Mouse (Mus musculus) spleen, postnatal 14 days (tissue): Measurements from ENCODE around the gene Nup155.
"Not testable (repeated sequence)": the region's sequence is repeated elsewhere in the genome, so short reads cannot be mapped to it uniquely, and the experiment has no call there.

Experiments
- DNase-seq, 2 experiments: peaks; one replicate each; pipeline ENCODE4 v3.0.0; 2021 to 2022; ENCODE audit warnings: low spot score in 2 of 2

Gene Nup155

DNA sequence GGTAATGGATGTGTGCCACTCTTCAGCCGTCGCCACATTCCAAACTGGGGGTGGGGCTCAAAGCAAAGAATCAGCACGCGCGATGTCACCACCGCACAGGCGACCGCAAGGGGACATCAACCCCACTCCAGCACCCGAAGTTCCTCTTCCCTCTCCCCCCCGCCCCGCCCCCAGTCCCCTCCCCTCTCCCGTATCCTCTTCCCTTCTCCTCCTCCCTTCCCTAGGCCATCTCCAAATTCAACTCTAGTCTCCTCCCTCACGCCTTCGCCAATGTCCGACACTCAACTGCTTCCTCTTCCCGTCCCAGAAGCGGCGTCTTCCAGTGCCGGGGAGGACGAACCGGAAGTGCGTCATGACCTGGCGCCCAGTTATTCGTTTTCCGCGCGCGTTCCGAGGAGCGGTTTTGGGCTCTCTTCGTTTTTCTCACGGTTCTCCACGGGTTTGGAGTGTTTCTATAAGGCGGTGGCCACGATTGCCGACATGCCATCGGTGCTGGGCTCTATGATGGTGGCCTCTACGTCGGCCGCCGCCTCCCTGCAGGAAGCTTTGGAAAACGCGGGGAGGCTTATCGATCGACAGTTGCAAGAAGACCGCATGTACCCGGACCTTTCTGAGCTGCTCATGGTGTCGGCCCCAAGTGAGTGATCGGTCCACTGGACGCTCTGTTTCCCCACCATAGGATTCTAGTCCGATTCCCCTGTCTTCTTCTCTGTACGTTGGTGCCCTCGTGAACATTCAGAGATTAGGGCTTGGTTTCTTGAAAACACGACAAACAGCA lies at the start of gene Nup155:
Gene Nup155, plus strand, starts transcription at position 308 of the 778 bp plus-strand sequence.
- DNase-seq = peak; percentile 71 to 84

DNA sequence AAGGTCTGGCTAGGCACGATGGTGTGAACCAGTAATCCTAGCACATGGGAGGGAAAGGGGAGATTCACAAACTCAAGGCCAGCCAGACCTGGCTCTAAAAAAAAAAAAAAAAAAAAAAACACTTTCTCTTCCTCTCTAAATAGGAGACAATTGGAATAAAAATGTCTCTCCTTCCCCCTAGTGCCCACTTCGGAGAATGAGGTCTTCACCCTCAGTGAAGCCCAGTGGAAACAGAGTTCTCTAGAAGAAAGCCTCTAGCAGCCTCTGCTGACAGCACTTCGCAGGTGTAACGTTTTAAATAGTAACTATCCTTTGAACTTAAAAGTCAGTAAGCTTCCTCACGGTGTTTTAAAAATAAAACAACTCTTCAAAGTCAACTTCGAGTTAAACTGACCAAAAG lies 43.9 kb upstream of the Nup155 start:
- no peak for DNase-seq

DNA sequence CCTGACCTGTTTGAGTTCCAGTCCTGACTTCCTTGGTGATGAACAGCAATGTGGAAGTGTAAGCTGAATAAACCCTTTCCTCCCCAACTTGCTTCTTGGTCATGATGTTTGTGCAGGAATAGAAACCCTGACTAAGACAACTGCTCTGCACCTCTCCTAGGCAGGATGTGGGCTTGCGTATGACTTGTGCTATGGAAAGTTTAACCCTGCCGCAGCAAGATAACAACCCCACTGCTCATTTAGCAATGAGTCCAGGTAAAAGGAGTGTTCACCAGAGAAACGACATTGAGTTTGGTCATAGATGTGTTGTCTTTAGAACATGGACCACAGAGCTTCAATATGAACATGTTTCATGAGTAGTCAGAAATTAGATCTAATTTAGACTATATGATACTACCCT lies 35.9 kb upstream of the Nup155 start:
- not testable (repeated sequence) for DNase-seq

DNA sequence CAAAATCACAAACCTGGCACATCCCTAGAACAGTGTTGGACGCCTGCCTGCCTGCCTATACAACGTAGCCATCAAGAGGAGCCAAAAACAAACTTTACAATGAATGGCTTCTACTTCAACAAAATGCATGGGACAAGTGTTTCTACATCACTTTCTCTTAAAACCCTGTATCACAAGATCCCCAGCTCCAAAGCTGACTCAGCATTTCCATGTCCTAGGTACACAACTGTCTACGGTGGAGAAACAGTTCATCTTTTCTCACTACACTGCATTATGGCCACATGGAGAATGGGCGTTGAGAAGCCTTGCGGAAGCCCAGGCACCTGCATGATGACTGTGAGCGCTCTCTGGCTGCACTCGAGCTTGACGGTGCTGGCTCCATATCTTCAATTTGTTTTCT lies 26.9 kb upstream of the Nup155 start:
- no peak for DNase-seq

DNA sequence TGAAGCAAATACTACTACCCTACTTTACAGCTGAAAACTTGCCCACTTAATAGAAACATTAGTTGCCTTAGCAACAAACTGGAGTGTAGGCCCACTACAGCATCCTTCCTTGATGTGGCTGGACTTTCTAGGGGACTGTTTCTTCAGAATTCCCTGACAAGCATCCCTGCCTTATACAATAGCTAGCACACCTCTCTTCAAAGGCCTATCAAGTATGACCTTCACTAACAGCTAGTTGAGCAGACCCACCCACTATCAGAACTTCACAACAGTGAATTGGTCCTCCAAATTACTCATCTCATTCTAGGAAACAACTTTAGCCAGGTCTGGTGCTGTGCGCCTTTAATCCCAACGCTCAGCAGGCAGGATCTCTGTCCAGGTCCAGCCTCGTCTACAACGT lies 21.8 kb upstream of the Nup155 start:
- DNase-seq = no peak

DNA sequence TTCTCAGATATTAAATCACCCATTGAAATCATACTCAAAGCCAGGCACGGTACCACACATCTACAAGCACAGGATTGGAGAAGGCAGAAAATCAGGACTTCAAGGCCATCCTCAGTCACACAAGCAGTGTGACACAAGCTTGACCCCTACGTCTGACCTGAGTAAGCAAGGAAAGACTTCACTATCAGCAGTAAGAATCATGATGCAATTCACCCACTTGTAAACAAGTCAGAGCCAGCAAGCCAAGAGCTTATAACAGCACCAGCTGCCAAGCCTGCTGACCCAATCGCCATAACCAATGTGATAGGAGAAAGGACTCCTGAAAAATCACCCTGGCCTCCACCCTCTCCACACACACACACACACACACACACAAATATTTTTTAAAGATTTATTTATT lies 20.4 kb upstream of the Nup155 start:
- DNase-seq = no peak

DNA sequence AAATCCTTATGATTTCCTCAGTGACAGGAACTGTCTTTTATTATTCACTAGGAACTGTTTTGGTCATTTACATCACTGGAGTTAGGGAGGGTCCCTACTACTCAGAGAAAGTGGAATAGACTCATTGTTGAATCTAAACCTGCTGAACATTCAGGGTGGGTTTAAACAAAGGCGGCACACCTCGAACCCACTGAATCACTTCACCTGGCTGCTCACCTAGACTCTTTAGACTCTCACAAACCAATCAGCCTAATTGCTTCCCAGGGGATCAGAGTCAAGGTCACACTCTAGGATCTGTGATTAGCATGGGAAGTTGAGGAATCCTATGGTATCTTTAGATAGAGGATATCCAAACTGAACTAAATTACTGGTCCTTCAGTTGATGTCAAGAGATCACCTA lies 18.4 kb upstream of the Nup155 start:
- DNase-seq = no peak

DNA sequence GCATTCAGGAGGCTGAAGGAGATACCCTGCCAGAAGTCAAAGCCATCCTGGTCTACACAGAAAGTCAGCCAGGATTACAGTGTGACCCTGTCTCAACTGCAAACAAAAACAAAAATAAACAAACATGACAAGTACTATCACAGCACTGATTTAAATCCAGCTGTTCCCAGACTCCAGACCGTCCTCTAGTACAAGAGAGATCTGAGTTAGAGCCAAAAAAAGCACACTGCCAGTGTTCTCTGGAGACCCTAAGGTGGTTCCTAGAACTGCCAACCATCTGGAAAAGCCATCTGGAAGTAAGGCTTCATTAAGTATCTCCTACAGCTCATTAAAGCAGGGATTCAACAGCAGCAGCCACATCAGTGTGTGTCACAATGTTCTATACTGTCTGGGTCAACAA lies 16.4 kb upstream of the Nup155 start:
- not testable (repeated sequence) for DNase-seq

DNA sequence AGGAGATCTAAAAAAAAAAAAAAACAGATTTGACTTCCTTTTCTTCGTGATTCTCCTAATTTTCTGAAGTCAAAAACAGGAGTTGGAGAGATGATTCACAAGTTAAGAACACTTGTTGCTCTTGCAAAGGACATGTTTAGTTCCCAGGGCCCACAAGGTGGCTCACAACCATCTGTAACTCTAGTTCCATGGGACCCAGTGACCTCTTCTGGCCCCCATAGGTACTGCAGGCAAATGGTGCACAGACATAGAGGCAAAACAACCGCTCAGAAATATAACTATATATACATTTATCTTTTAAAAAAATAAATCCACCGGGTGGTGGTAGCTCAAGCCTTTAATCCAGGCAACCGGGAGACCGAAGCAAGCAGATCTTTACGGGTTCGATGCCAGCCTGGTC lies 11.2 kb upstream of the Nup155 start:
- peak; percentile 60 to 78 for DNase-seq

DNA sequence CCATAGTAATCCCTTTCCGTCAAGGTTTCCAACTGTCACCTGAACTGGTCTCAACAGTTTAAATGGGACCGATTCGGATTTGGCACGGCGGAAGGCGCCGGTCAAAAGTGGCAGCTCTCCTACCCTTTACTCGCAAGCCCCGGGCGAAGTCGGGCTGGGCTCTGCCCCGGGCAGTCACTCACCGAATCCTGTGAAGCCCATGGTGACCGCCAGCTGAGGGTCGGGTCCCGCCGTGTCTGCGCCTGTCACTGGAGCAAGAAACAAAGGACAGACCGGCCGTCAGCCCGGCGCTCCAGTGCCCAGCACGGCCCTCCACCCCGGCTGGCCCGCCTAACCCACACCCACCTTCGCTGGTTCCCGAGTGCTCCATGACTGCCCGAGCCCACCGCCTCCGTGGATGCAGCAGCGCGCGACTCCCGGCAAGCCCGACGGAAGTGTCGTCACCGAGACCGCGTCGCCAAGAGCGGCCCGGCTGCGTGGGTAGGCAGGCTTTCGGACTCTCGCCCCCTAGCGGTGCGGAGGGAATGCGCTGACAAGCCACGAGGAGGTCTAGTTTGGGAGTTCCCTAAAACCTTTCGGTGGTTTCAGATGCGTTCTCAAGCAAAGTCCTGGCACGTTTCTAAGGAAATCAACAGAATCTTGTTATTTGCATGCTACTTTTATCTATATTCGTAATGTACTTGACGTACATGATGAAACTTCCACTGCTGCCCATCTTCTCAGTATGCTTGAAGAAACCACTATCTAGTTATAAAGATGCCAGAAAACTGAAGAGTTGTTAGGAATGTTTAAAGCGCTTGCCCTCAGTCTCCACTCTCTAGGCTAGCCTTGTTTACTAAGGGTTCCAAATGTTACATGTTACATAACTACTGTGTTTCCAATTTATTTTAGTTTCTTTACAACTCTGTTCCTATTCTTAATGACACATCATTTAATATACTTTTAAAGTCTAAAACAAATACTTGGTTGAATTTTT lies 10.0 kb upstream of the Nup155 start, which contains the start of gene Wdr70:
Gene Wdr70, minus strand, starts transcription at position 436 of the 976 bp plus-strand sequence.
- peak; percentile 96 to 99 for DNase-seq

DNA sequence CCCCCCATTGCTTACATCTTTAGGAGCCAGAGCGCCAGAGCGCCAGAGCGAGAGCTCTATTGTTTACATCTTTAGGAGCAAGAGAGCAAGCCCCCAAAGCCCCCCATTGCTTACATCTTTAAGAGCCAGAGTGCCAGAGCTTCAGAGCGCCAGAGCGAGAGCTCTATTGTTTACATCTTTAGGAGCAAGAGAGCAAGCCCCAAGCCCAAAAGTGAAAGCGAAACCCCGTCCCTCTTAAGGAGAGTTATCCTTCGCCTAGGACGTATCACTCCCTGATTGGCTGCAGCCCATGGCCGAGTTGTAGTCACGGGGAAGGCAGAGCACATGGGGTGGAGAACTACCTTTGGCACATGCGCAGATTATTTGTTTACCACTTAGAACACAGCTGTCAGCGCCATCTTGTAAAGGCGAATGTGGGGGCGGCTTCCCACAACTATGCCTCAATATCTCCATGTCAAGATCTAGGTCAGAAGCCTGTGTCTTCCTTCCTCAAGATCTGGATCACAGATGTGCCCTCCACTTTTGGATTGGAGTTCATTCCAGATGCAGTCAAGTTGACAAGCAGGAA lies 7.0 kb upstream of the Nup155 start:
- not testable (repeated sequence) for DNase-seq

DNA sequence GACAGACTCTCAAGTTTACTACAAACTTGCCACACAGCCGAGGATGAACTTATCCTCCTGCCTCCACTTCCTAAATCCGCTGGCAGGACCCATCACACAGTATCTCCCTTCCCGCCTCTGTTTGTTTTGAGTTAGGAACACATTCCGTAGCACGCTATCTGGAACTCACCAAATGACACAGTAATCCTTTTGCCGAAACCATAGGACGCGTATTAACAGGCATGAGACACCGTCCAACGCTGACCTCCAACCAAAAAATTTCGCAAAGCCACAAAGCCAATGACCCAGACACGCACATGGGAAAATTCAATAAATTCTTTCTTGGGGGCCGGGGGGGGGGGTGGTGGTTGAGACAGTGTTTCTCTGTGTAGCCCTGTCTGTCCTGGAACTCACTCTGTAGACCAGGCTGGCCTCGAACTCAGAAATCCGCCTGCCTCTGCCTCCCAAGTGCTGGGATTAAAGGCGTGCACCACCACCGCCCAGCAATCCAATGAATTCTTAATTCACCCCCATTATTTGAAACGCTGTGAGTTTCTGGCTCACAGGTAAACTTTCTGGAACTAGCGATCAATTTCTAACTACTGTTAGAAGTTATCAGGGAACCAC lies 610 bp upstream of the Nup155 start:
- DNase-seq = no peak

DNA sequence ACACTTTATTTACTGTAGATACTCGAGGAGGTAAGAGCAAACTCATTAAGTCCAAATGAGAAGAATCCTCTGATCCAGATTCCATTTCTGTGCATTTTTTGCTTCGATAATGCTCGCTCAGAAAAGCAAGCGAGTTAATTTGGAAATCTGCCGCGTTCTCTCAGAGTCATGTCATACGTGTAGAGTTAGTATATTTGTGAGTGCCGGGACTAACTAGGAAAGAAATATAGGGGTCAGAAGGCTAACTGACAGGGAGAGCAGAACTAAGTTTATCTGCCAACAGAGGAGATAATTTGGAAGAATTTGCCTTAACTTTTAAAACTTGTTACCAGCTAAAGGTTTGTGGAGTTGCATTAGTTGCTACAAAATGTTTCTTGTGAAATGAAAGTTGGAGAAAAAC lies 709 bp downstream of the Nup155 start:
- no peak for DNase-seq

DNA sequence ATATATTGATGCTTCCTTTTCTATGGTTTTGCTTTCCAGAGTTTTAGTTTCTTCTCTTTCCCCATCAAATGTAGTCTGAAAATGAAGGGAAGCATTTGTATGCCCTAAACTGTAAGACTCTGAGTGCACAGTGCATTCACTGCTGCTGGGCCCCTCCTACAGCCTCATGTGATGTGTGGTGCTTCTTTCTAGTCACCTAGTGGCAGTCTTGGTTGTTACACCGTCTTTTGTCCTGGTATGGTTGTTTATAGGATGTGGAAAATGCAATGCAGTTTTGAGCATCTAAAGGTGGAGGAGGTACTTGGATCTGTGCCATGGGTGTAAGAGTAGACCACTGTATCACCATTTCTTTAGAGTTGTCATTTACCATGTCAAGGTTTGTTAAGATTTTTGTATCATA lies 20.2 kb downstream of the Nup155 start:
- no peak for DNase-seq

DNA sequence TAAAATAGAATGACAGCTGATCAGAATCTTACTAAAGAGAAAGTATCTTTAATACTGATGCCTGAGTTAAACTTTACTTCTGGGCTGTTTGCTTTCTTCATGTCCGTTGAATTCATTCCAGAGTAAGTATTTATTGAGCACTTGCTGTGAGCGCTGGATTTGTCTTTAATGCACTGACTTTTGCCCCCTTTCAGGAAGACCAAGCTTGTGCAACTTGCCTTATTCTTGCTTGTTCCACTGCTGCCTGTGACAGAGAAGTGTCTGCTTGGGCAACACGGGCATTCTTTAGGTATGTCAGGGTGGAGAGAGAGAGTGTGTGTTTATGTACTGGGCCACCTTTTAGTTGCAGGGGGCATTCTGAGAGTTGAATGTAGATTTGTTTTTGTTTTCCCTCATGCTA lies 22.2 kb downstream of the Nup155 start:
- DNase-seq = no peak

DNA sequence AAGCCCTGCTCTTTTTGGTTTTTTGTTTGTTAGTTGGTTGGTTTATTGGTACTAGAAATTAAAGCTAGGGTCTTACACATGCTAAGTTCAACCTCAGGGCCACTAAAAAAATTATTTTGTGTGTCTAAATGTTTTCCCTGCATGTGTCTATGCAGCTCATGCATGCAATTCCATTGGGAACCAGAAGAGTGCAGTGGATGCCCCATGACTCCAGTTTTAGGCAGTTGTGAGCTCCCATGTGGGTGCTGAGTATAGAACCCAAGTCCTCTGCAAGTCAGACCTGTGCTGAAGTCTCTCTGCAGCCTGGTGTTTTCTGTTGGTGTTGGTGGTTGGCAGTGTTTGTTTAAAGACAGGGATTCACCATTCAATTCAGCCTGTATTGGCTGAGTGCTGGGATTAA lies 22.7 kb downstream of the Nup155 start:
- no peak for DNase-seq

DNA sequence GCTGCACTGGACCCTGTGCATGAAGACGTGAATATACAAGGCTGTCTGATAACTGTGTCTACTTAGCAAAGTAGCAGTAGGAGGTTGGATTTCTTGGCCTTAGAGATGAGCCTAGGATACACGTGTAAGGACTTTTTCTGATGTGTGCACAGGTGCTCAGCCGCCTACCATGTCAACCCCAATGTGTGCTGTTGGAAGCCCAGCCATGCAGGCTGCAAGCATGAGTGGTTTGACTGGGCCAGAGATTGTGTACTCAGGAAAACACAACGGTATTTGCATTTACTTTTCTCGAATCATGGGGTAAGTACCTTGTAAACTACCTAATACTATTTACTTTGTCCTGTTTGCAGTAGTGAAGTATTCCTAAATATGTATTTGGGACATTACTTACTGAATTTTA lies 26.5 kb downstream of the Nup155 start:
- no peak for DNase-seq

DNA sequence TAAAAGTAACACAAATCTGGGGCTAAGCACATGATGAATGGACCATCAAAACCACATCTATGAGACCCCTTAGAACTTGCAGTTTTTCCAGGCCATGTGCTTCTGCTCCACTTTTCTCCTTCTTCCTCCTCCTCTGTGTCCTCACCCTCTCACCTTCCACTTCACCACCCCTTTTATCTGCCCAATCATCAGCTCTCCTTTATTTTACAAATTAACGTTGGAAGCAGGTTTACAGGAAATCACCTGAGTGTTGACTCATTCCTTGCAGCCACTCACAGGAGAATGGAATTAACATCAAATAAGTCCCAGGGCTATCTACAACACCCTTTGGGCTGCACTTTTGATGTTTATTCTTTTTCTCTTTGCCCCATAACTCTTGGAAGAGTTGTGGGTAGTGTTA lies 52.8 kb downstream of the Nup155 start:
- no peak for DNase-seq

DNA sequence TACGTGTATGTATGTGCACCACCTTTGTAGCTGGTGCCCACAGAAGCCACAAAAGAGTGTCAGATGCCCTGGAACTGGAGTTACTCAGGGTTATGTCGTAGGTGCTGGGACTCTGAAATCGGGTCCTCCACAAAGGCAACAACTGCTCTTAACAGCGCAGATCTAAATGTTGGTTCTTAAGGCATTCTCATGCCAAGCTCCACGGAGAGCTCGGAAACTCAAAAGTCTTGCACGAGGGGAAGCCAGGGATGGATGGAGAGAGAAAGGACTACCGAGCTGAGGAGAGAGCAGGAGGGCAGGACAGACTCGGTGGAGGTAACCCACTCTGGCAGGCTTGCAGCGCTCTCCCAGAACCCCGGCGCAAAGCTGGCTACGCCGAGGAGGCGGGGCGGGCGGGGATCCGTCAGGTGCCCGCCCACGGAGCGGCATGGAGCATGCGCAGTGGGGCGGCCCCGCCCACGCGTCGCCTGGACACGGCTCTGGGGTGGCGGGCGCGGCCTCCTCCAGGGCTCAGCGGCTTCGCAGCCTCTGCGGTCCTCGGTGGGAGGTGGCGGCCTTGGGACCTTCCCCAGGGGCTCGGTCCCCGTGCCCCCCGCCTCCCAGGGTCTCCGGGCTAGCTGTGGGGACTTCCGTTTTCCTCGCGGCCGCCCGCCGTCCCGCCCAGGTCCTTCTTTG lies 59.7 kb downstream of the Nup155 start, which contains the start of gene Cplane1:
Gene Cplane1, plus strand, starts transcription at position 516 of the 675 bp plus-strand sequence.
- peak; percentile 89 to 91 for DNase-seq

DNA sequence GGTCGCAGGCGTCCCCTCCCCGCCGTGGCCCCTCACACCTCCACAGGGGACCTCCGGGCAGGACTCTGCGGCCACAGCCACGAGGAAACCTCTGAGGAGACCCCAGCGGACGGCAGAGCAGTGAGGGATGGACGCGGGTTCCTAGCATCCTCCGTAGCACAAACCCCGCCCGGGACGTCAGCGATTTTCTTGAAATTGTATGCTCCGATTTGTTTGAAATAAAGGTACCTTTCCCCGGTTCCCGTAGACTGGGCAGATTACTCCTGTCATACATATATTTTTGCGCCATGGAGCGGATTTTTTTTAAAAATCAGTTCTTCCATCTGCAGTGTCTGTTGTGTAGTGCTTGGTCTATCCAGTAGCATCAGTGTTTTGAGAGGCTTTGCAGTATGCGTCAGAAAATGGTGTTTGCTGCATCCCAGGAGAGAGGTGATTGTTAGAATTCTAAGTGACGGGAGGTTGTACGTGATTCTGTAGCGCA lies 60.2 kb downstream of the Nup155 start:
- DNase-seq = no peak

DNA sequence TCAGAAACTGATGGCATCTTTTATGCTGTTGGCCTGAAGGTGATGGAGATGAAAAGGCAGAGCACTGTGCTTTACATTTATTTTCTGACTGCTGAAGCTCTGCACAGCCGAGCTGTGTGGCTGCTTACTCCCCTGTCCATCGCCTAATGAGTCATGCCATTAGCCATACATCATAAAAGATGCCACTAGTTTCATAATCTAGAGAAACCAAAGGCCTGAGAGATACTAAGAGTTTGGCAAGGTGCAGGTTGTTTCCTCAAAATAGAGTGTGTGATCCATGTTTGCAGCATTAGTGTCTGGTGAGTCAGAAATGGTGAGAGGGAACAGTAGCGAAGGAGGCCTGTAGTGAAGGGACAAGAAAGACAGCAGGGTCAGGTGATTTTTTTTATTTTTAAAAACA lies 80.5 kb downstream of the Nup155 start:
- no peak for DNase-seq
